Mouse (Mus musculus): ENCODE measurements around the gene Adap1. TPM values are rescaled to one million over a fixed set of nuclear protein-coding genes. Genes with fewer than 3 reads are reported as not detected.

Gene Adap1
- polyA plus RNA-seq, 1 experiment: 23.2 TPM

- peak in 1 of 2 experiments; percentile 62 for DNase-seq (ENCODE audit: low read depth in 1 of 2, low spot score in 2 of 2)
- Histone ChIP-seq H3K4me3 (ENCODE audit: extremely low read depth, insufficient read depth, insufficient read length) (peak overlapping the region; percentile 69; the same call in 1 of the 2 replicates), H3K27ac (ENCODE audit: insufficient read depth, low read length) (peak overlapping the region; percentile 50), H3K27me3 (ENCODE audit: control insufficient read depth, insufficient read depth, low read length) (no peaks in the 10 kb centered on the region), H3K36me3 (ENCODE audit: control insufficient read depth, insufficient read depth, low read length) (no peaks in the 10 kb centered on the region), H3K4me1 (ENCODE audit: control insufficient read depth, insufficient read depth, insufficient read length) (peaks cover 2% of the 10 kb centered on the region; the same call in 1 of the 2 replicates)
- 2% methylated on average over 55 of the region's 62 CpGs for WGBS
- no peak for TF ChIP-seq CTCF (IDR thresholded peaks at IDR 0.05; ENCODE audit: extremely low read depth, insufficient read depth, insufficient read length, insufficient replicate concordance)
These were observed 579 bp downstream of the Adap1 start for GRCm38 (mm10) chr5:139324691-139325394.

GRCm38 (mm10) chr5:139324045-139324491, 1.4 kb downstream of the Adap1 start:
- peak overlapping the region; percentile 40 for H3K27ac ChIP-seq (ENCODE audit: insufficient read depth, low read length)
- WGBS: 34% methylated on average over 5 of the region's 5 CpGs
- peaks cover 2% of the 10 kb centered on the region; the same call in 1 of the 2 replicates for H3K4me1 ChIP-seq (ENCODE audit: control insufficient read depth, insufficient read depth, insufficient read length)
- TF ChIP-seq CTCF (IDR thresholded peaks at IDR 0.05; ENCODE audit: extremely low read depth, insufficient read depth, insufficient read length, insufficient replicate concordance) (no peak), POLR2A (IDR thresholded peaks at IDR 0.05; ENCODE audit: low read depth, low read length) (no peak)
- H3K27me3 ChIP-seq (ENCODE audit: control insufficient read depth, insufficient read depth, low read length): no peaks in the 10 kb centered on the region
- peak overlapping the region; percentile 69; the same call in 1 of the 2 replicates for H3K4me3 ChIP-seq (ENCODE audit: extremely low read depth, insufficient read depth, insufficient read length)
- H3K36me3 ChIP-seq (ENCODE audit: control insufficient read depth, insufficient read depth, low read length): no peaks in the 10 kb centered on the region
- DNase-seq (ENCODE audit: low read depth in 1 of 2, low spot score in 2 of 2): no peak

- H3K4me1 ChIP-seq (ENCODE audit: control insufficient read depth, insufficient read depth, insufficient read length): peaks cover 2% of the 10 kb centered on the region; the same call in 1 of the 2 replicates
- no peaks in the 10 kb centered on the region for H3K27me3 ChIP-seq (ENCODE audit: control insufficient read depth, insufficient read depth, low read length)
- DNase-seq (ENCODE audit: low read depth in 1 of 2, low spot score in 2 of 2): no peak
- no peak for TF ChIP-seq POLR2A (IDR thresholded peaks at IDR 0.05; ENCODE audit: low read depth, low read length)
- no peak for TF ChIP-seq CTCF (IDR thresholded peaks at IDR 0.05; ENCODE audit: extremely low read depth, insufficient read depth, insufficient read length, insufficient replicate concordance)
- H3K4me3 ChIP-seq (ENCODE audit: extremely low read depth, insufficient read depth, insufficient read length): no peak overlapping the region; the same call in 1 of the 2 replicates
- WGBS: 80% methylated on average over 9 of the region's 9 CpGs
- H3K36me3 ChIP-seq (ENCODE audit: control insufficient read depth, insufficient read depth, low read length): no peaks in the 10 kb centered on the region
- no peak overlapping the region for H3K27ac ChIP-seq (ENCODE audit: insufficient read depth, low read length)
These were observed 2.0 kb downstream of the Adap1 start for GRCm38 (mm10) chr5:139323260-139323924.

- Histone ChIP-seq H3K4me3 (ENCODE audit: extremely low read depth, insufficient read depth, insufficient read length) (no peak overlapping the region), H3K27ac (ENCODE audit: insufficient read depth, low read length) (no peak overlapping the region), H3K27me3 (ENCODE audit: control insufficient read depth, insufficient read depth, low read length) (no peaks in the 10 kb centered on the region), H3K36me3 (ENCODE audit: control insufficient read depth, insufficient read depth, low read length) (no peaks in the 10 kb centered on the region), H3K4me1 (ENCODE audit: control insufficient read depth, insufficient read depth, insufficient read length) (peaks cover 2% of the 10 kb centered on the region; the same call in 1 of the 2 replicates)
- 88% methylated on average over 6 of the region's 6 CpGs for WGBS
- DNase-seq (ENCODE audit: low read depth in 1 of 2, low spot score in 2 of 2): no peak
- TF ChIP-seq CTCF (IDR thresholded peaks at IDR 0.05; ENCODE audit: extremely low read depth, insufficient read depth, insufficient read length, insufficient replicate concordance): no peak
- TF ChIP-seq POLR2A (IDR thresholded peaks at IDR 0.05; ENCODE audit: low read depth, low read length): no peak
These were observed 4.1 kb downstream of the Adap1 start for GRCm38 (mm10) chr5:139321331-139321730.

GRCm38 (mm10) chr5:139320424-139320823, 5.0 kb downstream of the Adap1 start:
- H3K27ac ChIP-seq (ENCODE audit: insufficient read depth, low read length): no peak overlapping the region
- H3K4me3 ChIP-seq (ENCODE audit: extremely low read depth, insufficient read depth, insufficient read length): no peak overlapping the region
- TF ChIP-seq CTCF (IDR thresholded peaks at IDR 0.05; ENCODE audit: extremely low read depth, insufficient read depth, insufficient read length, insufficient replicate concordance): no peak
- no peak for TF ChIP-seq POLR2A (IDR thresholded peaks at IDR 0.05; ENCODE audit: low read depth, low read length)
- H3K36me3 ChIP-seq (ENCODE audit: control insufficient read depth, insufficient read depth, low read length): no peaks in the 10 kb centered on the region
- WGBS: 76% methylated on average over 7 of the region's 7 CpGs
- DNase-seq (ENCODE audit: low read depth in 1 of 2, low spot score in 2 of 2): no peak
- H3K4me1 ChIP-seq (ENCODE audit: control insufficient read depth, insufficient read depth, insufficient read length): peaks cover under 1% of the 10 kb centered on the region; the same call in 1 of the 2 replicates
- no peaks in the 10 kb centered on the region for H3K27me3 ChIP-seq (ENCODE audit: control insufficient read depth, insufficient read depth, low read length)

- Histone ChIP-seq H3K27ac (ENCODE audit: insufficient read depth, low read length) (no peak overlapping the region), H3K27me3 (ENCODE audit: control insufficient read depth, insufficient read depth, low read length) (no peaks in the 10 kb centered on the region), H3K36me3 (ENCODE audit: control insufficient read depth, insufficient read depth, low read length) (no peaks in the 10 kb centered on the region), H3K4me1 (ENCODE audit: control insufficient read depth, insufficient read depth, insufficient read length) (no peaks in the 10 kb centered on the region), H3K4me3 (ENCODE audit: extremely low read depth, insufficient read depth, insufficient read length) (no peak overlapping the region)
- TF ChIP-seq POLR2A (IDR thresholded peaks at IDR 0.05; ENCODE audit: low read depth, low read length) (no peak), CTCF (IDR thresholded peaks at IDR 0.05; ENCODE audit: extremely low read depth, insufficient read depth, insufficient read length, insufficient replicate concordance) (no peak)
- WGBS: 88% methylated on average over 21 of the region's 21 CpGs
- DNase-seq (ENCODE audit: low read depth in 1 of 2, low spot score in 2 of 2): no peak
These were observed 7.5 kb downstream of the Adap1 start for GRCm38 (mm10) chr5:139317751-139318504.
